Mouse (Mus musculus) heart, postnatal 0 days (tissue): ENCODE data around the gene Gga2.

ENCODE experiments used
- CTCF ChIP-seq: IDR thresholded peaks from 2 replicates; pipeline ENCODE4 v1.5.1; 2016; ENCODE audit warnings: antibody characterized with exemption, control low read depth, low read depth
- EP300 ChIP-seq: IDR thresholded peaks from 2 replicates; pipeline ENCODE4 v1.6.1; 2016; ENCODE audit warnings: antibody characterized with exemption, low read depth

- no peak for TF ChIP-seq CTCF
- no peak for TF ChIP-seq EP300
Observed at GRCm38 (mm10) chr7:121961913-121962570, 59.0 kb downstream of the Gga2 start.
